Mouse (Mus musculus) myocyte (in vitro differentiated cells): ENCODE measurements around the gene Tmem63c.

ENCODE experiments used
- E2F4 ChIP-seq: IDR thresholded peaks from one replicate; pipeline ENCODE4 v1.6.1; 2011; ENCODE audit warnings: mild to moderate bottlenecking, control low read depth, moderate library complexity; ENCODE audit not compliant: insufficient read depth
- MAX ChIP-seq: IDR thresholded peaks from one replicate; pipeline ENCODE4 v1.6.1; 2011; ENCODE audit warnings: low read depth, mild to moderate bottlenecking, control low read depth
- MYOD1 ChIP-seq, 3 experiments: IDR thresholded peaks; one replicate each; pipeline ENCODE4 v1.6.1; 2011; ENCODE audit warnings: control low read depth in 2 of 3, low read depth in 2 of 3, mild to moderate bottlenecking in 2 of 3, moderate library complexity in 1 of 3; ENCODE audit not compliant: insufficient read length in 2 of 3, control insufficient read depth in 1 of 3
- MYOG ChIP-seq, 3 experiments: IDR thresholded peaks; one replicate each; pipeline ENCODE4 v1.6.1; 2011; ENCODE audit warnings: control low read depth in 2 of 3, low read depth in 2 of 3, mild to moderate bottlenecking in 2 of 3; ENCODE audit not compliant: insufficient read length in 2 of 3, control insufficient read depth in 1 of 3, insufficient read depth in 1 of 3
- POLR2A ChIP-seq: IDR thresholded peaks from one replicate; pipeline ENCODE4 v1.6.1; 2011; ENCODE audit warnings: low read depth, mild to moderate bottlenecking, control low read depth, moderate library complexity; ENCODE audit not compliant: insufficient read length
- POLR2AphosphoS2 ChIP-seq: IDR thresholded peaks from one replicate; pipeline ENCODE4 v1.6.1; 2011; ENCODE audit warnings: low read depth, control low read depth; ENCODE audit not compliant: insufficient read length
- SRF ChIP-seq: IDR thresholded peaks from one replicate; pipeline ENCODE4 v1.6.1; 2011; ENCODE audit warnings: low read depth; ENCODE audit not compliant: control insufficient read depth, insufficient read length
- TCF12 ChIP-seq: IDR thresholded peaks from one replicate; pipeline ENCODE4 v1.6.1; 2011; ENCODE audit warnings: mild to moderate bottlenecking, control low read depth; ENCODE audit not compliant: poor library complexity, insufficient read depth, severe bottlenecking
- TCF3 ChIP-seq: IDR thresholded peaks from one replicate; pipeline ENCODE4 v1.6.1; 2011; ENCODE audit warnings: low read depth, control low read depth; ENCODE audit not compliant: insufficient read length
- USF1 ChIP-seq: IDR thresholded peaks from one replicate; pipeline ENCODE4 v1.6.1; 2011; ENCODE audit warnings: low read depth, mild to moderate bottlenecking, control low read depth, moderate library complexity

DNA sequence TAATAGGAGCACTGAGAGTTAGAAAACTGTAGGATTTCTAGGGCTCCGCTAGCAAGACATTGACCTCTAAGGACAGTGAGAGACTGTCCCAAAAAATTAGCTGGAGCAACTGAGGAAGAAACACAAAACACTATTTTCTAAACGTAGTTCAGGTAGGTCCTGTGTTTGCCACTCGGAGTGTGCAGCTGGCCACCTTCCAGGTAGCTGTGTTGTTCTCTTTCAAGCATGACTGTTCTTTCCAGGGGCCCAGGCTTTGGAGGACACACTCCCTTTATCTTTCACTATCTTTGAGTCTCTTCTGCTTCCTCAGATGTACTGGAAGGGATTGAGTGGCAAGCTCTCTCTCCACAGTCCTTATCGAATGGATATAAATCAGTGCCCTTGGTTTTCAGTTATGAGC lies 82.3 kb downstream of the Tmem63c start:
- TF ChIP-seq E2F4 (no peak), MYOG (IDR thresholded peaks at IDR 0.05; ENCODE audit: control insufficient read depth in 1 of 3, insufficient read depth in 1 of 3, insufficient read length in 2 of 3, low read depth in 2 of 3) (no peak), POLR2AphosphoS2 (no peak), POLR2A (no peak), USF1 (no peak), MAX (no peak), TCF12 (no peak), MYOD1 (IDR thresholded peaks at IDR 0.05; ENCODE audit: control insufficient read depth in 1 of 3, insufficient read length in 2 of 3, low read depth in 2 of 3) (no peak), SRF (no peak), TCF3 (no peak)
